Mouse (Mus musculus): ENCODE data around the gene Ppox.

DNA sequence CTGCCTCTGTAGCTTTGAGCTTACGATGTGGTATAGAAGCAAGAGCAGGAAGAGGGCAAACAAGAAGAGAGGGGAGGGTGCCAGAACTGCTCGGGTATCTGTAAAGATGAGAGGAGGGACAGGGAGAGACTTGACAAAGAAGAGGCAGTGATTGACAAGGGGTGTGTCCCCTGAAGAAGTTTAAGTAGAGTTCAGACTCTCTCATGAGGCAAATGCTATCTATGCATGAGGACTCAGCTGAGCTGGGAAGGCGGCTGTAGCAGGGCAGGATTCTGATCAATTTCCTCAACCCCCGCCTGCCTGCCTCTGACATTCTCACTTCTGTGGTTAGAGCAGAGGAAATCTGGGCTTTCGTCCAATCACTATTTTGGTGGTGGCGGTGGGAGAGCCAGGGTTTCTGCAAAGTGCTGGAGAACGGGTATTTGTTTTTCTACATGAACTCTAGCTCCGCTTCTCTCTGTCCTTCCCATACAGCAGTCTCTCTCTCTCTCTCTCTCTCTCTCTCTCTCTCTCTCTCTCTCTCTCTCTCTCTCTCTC is 18.3 kb downstream of the Ppox start:
- TF ChIP-seq CTCF (IDR thresholded peaks at IDR 0.05; ENCODE audit: borderline replicate concordance, insufficient read depth, low read length) (no peak), POLR2A (IDR thresholded peaks at IDR 0.05; ENCODE audit: low read depth, low read length) (peak; percentile 64)

Data from embryonic fibroblast, embryonic 13.5 days (primary cell).